Mouse (Mus musculus) embryonic facial prominence, embryonic 12.5 days (tissue): ENCODE measurements around the gene Zkscan1. TPM values are rescaled to one million over a fixed set of nuclear protein-coding genes. Genes with fewer than 3 reads are reported as not detected.
"Not testable (repeated sequence)": the region's sequence is repeated elsewhere in the genome, so short reads cannot be mapped to it uniquely, and the experiment has no call there.

Experiments used
- ATAC-seq: fragments of 200-750 bp; cut with Nextera tagmentation; 2 replicates; pipeline ENCODE4 v1.8.0; 2017; ENCODE audit not compliant: insufficient number of reproducible peaks, insufficient read depth, low FRiP score, low TSS enrichment
- H3K27ac ChIP-seq: fragments of 300-500 bp; sonication (generic); 2 replicates; pipeline ENCODE4 v1.5.1; 2016; ENCODE audit warnings: mild to moderate bottlenecking
- H3K27me3 ChIP-seq: fragments of 300-500 bp; sonication (generic); 2 replicates; pipeline ENCODE4 v1.6.1; 2016; ENCODE audit warnings: mild to moderate bottlenecking, moderate library complexity
- H3K36me3 ChIP-seq: fragments of 300-500 bp; sonication (generic); 2 replicates; pipeline ENCODE4 v1.6.1; 2016; ENCODE audit warnings: mild to moderate bottlenecking
- H3K4me1 ChIP-seq: fragments of 300-500 bp; sonication (generic); 2 replicates; pipeline ENCODE4 v1.6.1; 2016
- H3K4me2 ChIP-seq: fragments of 300-500 bp; sonication (generic); replicated peaks from 2 replicates; pipeline ENCODE4 v1.6.1; 2016; ENCODE audit warnings: mild to moderate bottlenecking, moderate library complexity
- H3K4me3 ChIP-seq: fragments of 300-500 bp; sonication (generic); 2 replicates; pipeline ENCODE4 v1.5.1; 2016; ENCODE audit warnings: mild to moderate bottlenecking
- H3K9ac ChIP-seq: fragments of 300-500 bp; sonication (generic); 2 replicates; pipeline ENCODE4 v1.6.1; 2016; ENCODE audit warnings: mild to moderate bottlenecking, moderate library complexity
- H3K9me3 ChIP-seq: fragments of 300-500 bp; sonication (generic); 2 replicates; pipeline ENCODE4 v1.6.1; 2016; ENCODE audit warnings: mild to moderate bottlenecking, moderate library complexity
- WGBS: fragments of 180-500 bp; shearing (Covaris S2); methylation state at CpG from one replicate; pipeline ENCODE4 v1.1.7; 2016; 5-methylcytosine and 5-hydroxymethylcytosine counted together
- polyA plus RNA-seq: library from polyadenylated mRNA; unstranded; fragments of >200 nt; fragmentation: Nextera tagmentation; extraction: Ambion mirVana; gene quantifications from 2 replicates; pipeline ENCODE4 v1.2.1, GENCODE M21; 2016

Gene Zkscan1
- polyA plus RNA-seq, result 26.3 and 29.2 TPM in 2 replicates

DNA sequence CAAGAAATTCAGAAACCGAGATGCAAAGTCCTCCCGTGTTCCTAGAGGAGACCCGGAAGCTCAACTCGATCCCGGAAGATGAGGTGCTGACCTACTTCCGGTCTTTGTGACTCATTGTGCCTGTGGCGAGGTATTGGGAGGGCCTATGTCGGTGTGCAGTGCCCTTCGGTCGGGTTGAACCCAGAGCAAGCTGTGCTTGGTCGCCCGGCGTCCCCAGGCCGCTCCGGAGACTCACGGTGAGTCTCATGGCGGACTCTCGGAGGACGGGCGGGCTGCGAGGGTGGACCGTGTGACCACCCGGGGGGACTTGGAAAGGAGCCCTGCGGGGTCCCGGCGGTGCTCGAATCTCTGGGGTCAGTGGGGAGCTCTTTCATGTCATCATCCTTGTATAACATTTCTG is at the start of gene Zkscan1:
Zkscan1 (plus strand) TSS at position 89 of the 400 bp plus-strand sequence.
- Histone ChIP-seq H3K9me3 (no peaks in the 10 kb centered on the region), H3K27me3 (no peaks in the 10 kb centered on the region), H3K9ac (peak within 1 kb of the TSS; percentile 95), H3K4me1 (no peaks in the 10 kb centered on the region), H3K36me3 (no peaks in the 10 kb centered on the region), H3K4me2 (peak within 1 kb of the TSS; percentile 78), H3K27ac (peak within 1 kb of the TSS; percentile 82), H3K4me3 (peak within 1 kb of the TSS; percentile 91)
- peak; percentile 90 for ATAC-seq
- 0% methylated on average over 27 of the region's 27 CpGs for WGBS

DNA sequence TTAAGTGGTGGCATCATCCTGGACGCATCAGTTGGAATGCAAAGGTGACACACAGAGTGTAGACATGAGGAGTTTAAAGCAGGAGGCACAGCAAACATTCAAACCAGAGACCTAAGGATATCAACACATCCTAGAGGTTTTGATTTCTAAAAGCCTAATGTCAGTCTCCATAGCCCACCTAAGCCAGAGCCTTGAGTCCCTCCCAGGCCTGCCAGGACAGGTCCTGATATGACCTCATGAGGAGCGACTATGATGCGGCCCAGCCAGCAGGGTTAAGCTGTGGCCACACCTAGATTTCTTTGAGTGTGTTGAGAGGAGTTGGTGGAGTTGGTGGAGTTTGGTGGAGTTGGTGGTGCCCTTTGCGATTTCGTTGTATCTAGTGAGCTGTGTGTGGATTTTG is 32.0 kb upstream of the Zkscan1 start, which contains the start of gene Smok3c:
Smok3c (plus strand) TSS at position 301 of the 400 bp plus-strand sequence.
- not testable (repeated sequence) for H3K27me3 ChIP-seq, H3K4me1 ChIP-seq, ATAC-seq, H3K9ac ChIP-seq, H3K9me3 ChIP-seq, H3K4me2 ChIP-seq, H3K36me3 ChIP-seq, H3K4me3 ChIP-seq, H3K27ac ChIP-seq
- WGBS, result no CpG with 5 or more reads among the region's 5 CpGs

DNA sequence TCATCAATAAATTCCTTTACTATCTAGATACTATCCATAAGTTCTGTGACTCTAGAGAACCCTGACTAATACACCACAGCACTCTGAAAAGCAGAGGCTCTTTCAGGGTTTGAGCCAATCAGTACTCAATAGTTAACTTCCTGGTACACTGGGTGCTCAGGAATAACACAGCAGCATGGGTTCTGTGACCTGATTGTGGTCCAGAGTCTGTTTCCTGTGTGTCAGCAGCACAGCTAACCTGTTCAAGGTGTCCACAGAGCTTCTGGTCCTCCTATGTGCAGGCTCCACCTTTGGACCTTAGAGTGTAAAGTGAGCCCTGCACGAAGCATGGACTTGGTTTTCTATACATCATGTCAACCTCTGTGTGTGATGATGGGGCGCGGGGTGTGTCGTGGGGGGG is 11.1 kb upstream of the Zkscan1 start:
- Histone ChIP-seq H3K27me3 (no peaks in the 10 kb centered on the region), H3K36me3 (no peaks in the 10 kb centered on the region), H3K9ac (no peak overlapping the region), H3K4me1 (no peaks in the 10 kb centered on the region), H3K9me3 (no peaks in the 10 kb centered on the region), H3K4me2 (no peak overlapping the region), H3K4me3 (no peak overlapping the region), H3K27ac (no peak overlapping the region)
- 87% methylated on average over 4 of the region's 4 CpGs for WGBS
- no peak for ATAC-seq

DNA sequence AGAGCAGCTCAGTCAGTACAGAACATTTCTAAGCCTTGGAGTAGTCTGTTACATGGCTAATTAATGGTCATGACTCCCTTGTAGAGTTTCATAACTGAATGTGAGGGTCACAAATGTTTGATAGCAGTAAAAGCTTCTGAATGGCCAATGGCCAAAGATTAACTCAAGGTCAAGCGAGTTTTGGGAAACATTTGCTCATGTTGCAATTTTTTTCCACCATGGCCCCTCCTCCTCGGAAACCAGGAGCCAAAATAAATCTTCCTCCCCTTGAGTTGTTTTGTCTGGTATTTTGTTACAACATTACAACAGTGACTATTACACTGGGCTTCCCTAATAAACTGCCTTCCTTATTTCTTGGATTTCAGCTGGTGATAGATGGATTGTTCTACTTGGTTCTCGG is 9.2 kb upstream of the Zkscan1 start:
- H3K9ac ChIP-seq, result no peak overlapping the region
- H3K4me3 ChIP-seq, result no peak overlapping the region
- H3K4me2 ChIP-seq, result no peak overlapping the region
- H3K36me3 ChIP-seq, result no peaks in the 10 kb centered on the region
- H3K27me3 ChIP-seq, result no peaks in the 10 kb centered on the region
- no peaks in the 10 kb centered on the region for H3K4me1 ChIP-seq
- no peak overlapping the region for H3K27ac ChIP-seq
- H3K9me3 ChIP-seq, result no peaks in the 10 kb centered on the region
- 76% methylated on average over 3 of the region's 3 CpGs for WGBS
- ATAC-seq, result no peak

DNA sequence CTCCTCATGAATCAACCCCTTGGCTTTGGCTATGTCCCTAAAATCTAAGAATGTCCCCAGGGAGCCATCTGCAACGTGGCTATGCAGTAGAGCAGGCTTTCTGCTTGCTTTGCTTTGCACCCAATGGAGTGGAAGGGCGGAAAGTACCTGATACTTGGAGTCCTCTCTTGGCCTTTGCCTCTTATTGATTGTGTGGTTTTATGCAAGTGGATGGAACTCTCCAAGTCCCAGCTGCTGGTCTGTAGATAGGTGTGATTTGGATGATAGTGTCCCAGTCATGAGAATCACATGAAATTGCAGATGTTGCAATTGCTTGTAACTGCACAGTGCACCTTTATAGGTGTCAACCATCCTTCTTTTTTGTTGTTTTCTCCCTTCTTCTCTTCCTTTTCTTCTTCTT is 8.7 kb upstream of the Zkscan1 start:
- Histone ChIP-seq H3K9me3 (no peaks in the 10 kb centered on the region), H3K4me3 (no peak overlapping the region), H3K4me1 (no peaks in the 10 kb centered on the region), H3K27me3 (no peaks in the 10 kb centered on the region), H3K36me3 (no peaks in the 10 kb centered on the region), H3K4me2 (no peak overlapping the region), H3K9ac (no peak overlapping the region), H3K27ac (no peak overlapping the region)
- no peak for ATAC-seq
- 52% methylated on average over 2 of the region's 2 CpGs for WGBS

DNA sequence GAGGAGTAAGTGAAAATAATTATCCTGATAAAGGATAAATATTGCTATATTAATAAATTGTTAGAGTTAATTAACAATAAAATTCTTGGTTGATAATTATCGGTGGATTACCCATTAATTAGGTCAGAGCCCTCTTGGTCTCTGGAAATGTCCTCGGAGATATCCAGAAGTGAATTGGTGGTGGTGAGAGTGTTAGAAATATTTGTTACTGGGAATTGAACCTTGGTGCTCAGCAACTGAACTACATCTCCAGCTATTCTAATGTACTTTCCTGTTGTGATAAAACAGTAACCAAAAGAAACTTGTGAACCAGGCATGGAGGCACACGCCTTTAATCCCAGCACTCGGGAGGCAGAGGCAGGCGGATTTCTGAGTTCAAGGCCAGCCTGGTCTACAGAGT is 4.4 kb upstream of the Zkscan1 start:
- H3K9me3 ChIP-seq, result no peaks in the 10 kb centered on the region
- H3K27ac ChIP-seq, result no peak overlapping the region
- H3K4me1 ChIP-seq, result no peaks in the 10 kb centered on the region
- no peak overlapping the region for H3K4me3 ChIP-seq
- no peak overlapping the region for H3K9ac ChIP-seq
- no peaks in the 10 kb centered on the region for H3K27me3 ChIP-seq
- H3K4me2 ChIP-seq, result no peak overlapping the region
- H3K36me3 ChIP-seq, result no peaks in the 10 kb centered on the region
- no peak for ATAC-seq
- 88% methylated on average over 5 of the region's 5 CpGs for WGBS

DNA sequence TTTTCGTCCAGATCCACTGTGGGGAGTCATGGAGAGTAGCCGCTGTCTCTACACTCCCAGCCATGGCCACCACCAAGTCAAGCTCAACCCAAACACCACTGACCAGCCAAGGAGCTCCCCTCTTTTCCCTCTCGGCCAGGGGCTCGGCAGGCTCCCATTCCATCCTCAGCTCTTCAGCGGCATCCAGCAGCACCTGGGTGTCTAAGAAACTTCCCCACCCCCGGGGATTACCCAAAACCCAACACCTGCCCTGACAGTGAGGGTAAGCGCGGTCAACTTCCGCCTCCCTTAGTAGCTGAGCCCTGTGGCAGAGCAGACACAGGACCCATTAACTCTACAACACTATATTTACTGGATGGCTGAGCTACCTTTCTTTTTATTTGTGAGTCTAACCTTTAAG is 3.4 kb upstream of the Zkscan1 start:
- H3K27ac ChIP-seq, result no peak overlapping the region
- no peaks in the 10 kb centered on the region for H3K36me3 ChIP-seq
- ATAC-seq, result no peak
- H3K4me3 ChIP-seq, result no peak overlapping the region
- no peaks in the 10 kb centered on the region for H3K9me3 ChIP-seq
- no peaks in the 10 kb centered on the region for H3K27me3 ChIP-seq
- WGBS, result 79% methylated on average over 9 of the region's 9 CpGs
- no peak overlapping the region for H3K4me2 ChIP-seq
- no peaks in the 10 kb centered on the region for H3K4me1 ChIP-seq
- no peak overlapping the region for H3K9ac ChIP-seq

DNA sequence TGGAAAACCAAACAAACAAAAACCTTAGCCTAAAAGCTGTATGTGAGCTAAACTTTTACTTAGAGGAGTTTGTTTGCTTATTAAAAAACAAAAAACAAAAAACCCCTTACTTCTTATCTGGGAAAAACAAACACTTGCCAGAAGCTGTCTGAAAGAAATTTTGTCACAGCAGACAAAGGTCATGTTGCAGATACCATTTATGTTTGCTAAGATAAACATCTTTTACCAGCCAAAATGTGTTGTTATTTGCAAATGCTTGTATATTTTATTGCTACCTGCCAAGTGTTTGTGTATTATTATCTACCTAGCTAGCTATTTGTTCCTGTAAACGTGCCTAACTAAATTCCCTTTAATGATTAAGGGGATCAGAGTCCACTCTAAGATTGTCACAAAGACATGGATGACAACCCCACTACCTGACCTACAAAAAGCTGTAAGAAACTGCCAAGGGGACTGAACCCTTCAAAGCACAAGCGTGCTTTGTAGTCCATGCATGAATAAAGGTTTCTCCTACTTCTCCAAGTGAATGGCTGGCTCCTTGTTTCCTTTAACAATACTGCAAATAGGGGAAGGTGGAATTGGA is 1.5 kb upstream of the Zkscan1 start:
- ATAC-seq, result no peak
- WGBS, result 60% methylated on average over 2 of the region's 2 CpGs

DNA sequence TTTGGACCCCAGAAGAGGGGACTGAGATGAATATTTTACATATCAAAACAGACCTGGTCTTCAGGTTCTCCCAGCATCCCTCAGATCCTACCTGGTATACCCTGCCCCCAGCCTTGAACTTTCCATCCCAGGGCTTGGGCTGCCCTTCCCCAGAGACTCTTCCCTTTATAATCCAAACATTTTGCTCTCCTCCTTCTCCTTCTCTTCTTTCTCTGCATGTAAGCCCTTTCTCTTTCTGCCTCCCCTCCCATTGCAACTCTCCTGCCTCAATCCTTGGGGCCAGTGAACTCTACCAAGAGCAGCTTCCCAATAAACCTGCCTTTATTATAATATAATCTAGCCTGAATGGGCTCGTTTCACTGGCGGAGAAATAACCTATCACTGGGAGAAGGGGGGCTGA is 948 bp upstream of the Zkscan1 start:
- no peak overlapping the region for H3K27ac ChIP-seq
- WGBS, result 92% methylated on average over 2 of the region's 2 CpGs
- H3K9me3 ChIP-seq, result no peaks in the 10 kb centered on the region
- H3K9ac ChIP-seq, result no peak overlapping the region
- no peaks in the 10 kb centered on the region for H3K27me3 ChIP-seq
- no peak for ATAC-seq
- H3K36me3 ChIP-seq, result no peaks in the 10 kb centered on the region
- no peaks in the 10 kb centered on the region for H3K4me1 ChIP-seq
- H3K4me3 ChIP-seq, result no peak overlapping the region
- H3K4me2 ChIP-seq, result no peak overlapping the region

More for the DNA sequence above, 1.5 kb upstream of the Zkscan1 start:
- no peaks in the 10 kb centered on the region for H3K9me3 ChIP-seq
- H3K9ac ChIP-seq, result no peak overlapping the region
- H3K27me3 ChIP-seq, result no peaks in the 10 kb centered on the region
- H3K4me2 ChIP-seq, result no peak overlapping the region
- no peaks in the 10 kb centered on the region for H3K36me3 ChIP-seq
- H3K4me3 ChIP-seq, result no peak overlapping the region
- H3K27ac ChIP-seq, result no peak overlapping the region
- no peaks in the 10 kb centered on the region for H3K4me1 ChIP-seq

DNA sequence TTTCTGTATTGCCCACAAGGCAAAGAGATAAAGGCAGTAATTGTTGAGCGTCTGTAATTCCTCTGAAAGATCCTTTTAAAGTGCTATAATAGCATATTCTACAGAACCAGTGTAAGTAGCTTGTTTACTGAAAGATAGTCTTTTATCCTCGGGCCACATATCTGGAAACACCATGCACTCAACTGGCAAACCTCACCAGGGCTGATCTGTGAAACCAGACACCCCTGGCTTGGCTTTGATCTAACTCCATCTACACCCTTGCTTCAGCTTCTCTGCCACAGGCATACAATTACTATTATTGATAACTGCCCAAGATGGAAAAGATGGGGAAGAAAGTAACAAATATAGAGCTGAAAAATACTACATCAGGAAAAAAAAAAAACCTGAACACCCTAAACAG is 377 bp upstream of the Zkscan1 start:
- ATAC-seq, result no peak
- peak overlapping the region; percentile 78 for H3K4me2 ChIP-seq
- H3K27ac ChIP-seq, result no peak overlapping the region
- WGBS, result 60% methylated on average over 2 of the region's 2 CpGs
- no peaks in the 10 kb centered on the region for H3K36me3 ChIP-seq
- no peak overlapping the region for H3K9ac ChIP-seq
- no peaks in the 10 kb centered on the region for H3K27me3 ChIP-seq
- H3K9me3 ChIP-seq, result no peaks in the 10 kb centered on the region
- H3K4me3 ChIP-seq, result peak overlapping the region; percentile 91; the same call in 1 of the 2 replicates
- no peaks in the 10 kb centered on the region for H3K4me1 ChIP-seq

DNA sequence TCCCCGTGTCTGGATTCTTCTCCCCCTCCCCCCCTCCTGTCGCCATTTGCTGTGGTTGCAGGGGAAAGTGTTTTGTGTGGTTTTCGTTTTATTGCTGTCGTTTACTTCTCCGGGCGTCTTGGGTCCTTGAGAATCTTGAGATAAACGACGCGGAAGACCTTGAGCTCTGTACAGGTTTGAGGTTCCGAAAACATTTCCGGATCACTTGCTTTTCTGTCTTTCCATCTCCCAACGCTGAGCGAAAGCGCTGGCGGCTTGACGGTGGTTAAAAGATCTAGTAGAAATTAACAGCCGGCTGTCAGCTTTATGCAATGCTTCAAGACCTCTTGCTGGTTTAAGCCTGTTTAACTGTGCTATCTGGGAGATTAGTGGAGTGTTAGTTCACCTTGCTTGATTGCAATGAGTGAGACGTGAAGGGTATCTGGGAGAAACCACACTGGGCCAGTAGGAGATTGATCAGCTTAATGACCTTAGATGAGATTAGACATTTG is 582 bp downstream of the Zkscan1 start:
- Histone ChIP-seq H3K27ac (peak overlapping the region; percentile 82), H3K27me3 (no peaks in the 10 kb centered on the region), H3K4me1 (no peaks in the 10 kb centered on the region), H3K9me3 (no peaks in the 10 kb centered on the region), H3K36me3 (no peaks in the 10 kb centered on the region), H3K4me2 (peak overlapping the region; percentile 78), H3K9ac (peak overlapping the region; percentile 95), H3K4me3 (peak overlapping the region; percentile 91)
- no peak for ATAC-seq
- WGBS, result under 1% methylated on average over 18 of the region's 18 CpGs

DNA sequence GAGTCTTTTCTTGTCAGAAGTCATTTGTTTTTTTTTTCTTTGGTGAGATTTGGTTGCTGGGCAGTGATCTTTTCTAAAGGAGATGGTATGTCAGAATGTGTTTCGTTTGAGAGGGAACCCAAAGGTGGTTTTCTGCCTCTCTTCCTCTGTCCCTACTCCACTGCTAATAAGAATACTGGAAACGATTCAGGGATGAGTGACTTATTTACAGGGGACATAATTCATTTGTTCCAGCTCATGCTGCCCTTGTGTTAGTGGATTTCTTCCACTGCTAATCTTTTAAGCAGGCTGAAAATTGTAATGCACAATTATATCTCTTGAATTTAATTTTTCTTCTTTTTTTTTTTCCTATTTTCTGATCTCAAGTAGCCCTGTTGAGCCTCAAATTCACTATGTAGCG is 2.0 kb downstream of the Zkscan1 start:
- WGBS, result 88% methylated on average over 3 of the region's 3 CpGs
- Histone ChIP-seq H3K27me3 (no peaks in the 10 kb centered on the region), H3K9ac (no peak overlapping the region), H3K4me3 (peak overlapping the region; percentile 91; the same call in 1 of the 2 replicates), H3K9me3 (no peaks in the 10 kb centered on the region), H3K4me2 (peak overlapping the region; percentile 78; the same call in 1 of the 2 replicates), H3K27ac (no peak overlapping the region), H3K36me3 (no peaks in the 10 kb centered on the region), H3K4me1 (no peaks in the 10 kb centered on the region)
- ATAC-seq, result no peak
